Mouse (Mus musculus): ENCODE measurements at regions not wholly inside any gene's neighbourhood (a gene's known extent, or its start where the extent isn't known, plus 50 kb on each side); places are given as distances from the start of the nearest gene placed in this dataset.

GRCm38 (mm10) chr12:49084505-49084904 is 298.0 kb upstream of the Foxg1 start:
- DNase-seq, result no peak

GRCm38 (mm10) chr12:49086076-49086475 is 296.4 kb upstream of the Foxg1 start:
- no peak for DNase-seq

DNA sequence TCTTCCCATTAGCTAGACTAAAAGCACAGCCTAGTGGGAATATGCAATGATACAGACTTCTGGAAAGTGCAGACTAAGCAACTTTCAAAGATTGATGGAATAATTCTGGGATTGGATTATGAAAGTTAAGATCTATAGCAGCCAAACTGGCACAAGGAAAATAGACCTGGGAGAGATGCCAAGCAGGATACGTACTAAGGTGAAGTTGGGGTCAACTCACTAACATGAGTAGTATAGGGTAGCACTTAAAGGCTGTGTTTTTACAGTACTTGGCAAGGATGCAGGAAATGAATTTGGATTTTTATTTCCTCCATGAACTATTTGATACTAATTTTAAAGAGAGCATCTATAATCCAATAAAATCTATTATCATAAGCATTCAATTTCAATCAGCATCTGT is 292.3 kb upstream of the Foxg1 start:
- DNase-seq, result no peak

DNA sequence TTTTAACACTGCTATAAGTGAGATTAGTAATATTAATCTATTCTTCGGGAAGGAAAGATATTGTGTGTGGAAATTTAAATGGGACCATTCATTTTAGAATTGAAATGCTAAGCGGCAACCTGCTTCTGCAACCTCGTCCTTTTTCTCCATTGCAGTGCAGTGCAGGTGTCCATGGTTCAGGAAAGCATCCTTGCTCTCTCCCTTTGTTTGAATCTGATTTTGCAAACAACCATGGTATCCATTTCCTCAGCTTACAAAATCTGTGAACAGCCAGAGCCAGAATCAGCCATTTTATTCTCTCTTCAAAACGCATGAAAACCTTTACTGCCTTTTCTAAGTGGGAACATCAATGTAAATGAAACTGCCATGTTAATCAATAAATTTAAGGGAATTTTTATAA is 276.5 kb upstream of the Foxg1 start:
- DNase-seq, result no peak

DNA sequence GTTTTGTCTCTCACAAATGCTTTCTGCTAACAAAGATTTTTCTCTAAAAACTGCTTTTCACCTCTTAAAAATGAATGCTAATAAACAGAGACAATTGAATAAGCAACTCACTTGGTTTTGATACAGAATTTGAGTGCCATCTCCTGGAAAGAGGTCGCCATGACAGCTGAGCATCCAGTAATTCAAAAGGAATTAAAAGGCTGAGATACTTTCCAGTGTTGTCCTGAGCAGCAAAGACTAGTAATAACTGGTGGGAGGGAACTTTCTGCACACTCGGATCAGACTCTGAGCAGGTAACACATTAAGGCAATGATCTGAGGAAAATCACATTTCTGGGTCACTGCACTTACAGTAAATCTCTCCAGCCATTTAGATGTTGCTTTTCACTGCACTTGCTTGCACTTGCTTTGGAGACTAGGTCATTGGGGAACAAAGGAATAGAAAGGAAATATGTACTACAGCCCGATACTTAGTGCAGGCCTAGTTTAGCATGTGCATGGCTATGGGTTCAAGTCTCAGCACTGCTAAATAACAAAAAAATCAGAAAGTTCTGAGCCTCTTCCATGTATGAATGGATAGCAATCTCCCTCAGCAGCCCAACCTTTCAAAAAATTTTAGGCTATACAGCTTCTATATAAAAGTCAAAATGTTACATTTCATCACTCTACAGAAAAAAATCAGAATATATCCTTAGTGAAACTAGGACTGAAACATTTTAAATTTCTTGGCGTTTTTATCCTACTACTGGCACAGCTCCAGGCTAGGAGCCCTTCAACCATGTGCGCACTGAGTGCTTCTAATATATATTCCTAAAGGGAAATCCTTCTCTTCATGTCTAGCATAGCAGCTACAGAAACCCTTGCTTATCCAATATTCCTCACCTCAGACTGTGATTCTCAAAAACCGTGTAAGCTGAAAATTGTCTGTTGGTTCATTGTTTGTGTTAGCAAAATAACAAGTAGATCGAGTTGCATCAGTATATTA is 275.8 kb upstream of the Foxg1 start:
- DNase-seq, result peak; percentile 30

DNA sequence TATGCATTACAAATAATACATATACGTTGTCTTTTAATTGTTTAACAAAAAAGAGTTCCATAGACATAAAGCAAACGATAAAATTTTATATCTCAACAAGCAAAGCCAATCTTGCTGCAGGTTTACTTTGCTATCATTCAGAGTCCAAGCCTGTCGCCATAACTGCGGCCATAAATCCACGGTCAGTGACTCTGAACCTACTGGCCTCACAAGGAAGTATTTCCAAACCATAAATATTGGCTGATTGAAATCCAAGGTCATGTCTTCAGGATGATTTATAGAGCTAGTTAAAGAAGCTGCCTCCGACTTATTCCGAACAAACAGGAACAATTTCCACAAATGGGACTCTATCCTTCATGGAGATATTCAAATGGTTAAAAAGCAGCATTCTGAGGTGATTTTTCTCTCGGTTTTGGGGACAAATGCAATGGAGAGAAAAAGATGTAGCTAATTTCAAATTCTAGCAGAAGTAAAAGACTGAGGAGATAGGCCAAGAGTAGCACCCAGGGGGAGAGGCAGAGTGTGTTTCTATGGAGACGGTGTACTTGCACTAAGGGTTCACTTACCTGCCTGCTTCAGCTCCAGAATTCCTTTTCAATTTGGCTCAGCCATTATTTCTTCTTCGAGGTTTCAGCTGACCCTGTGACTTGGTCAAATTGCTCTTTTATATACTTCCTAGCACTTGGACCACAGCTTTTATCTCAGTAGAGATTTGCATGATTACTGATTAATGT is 274.9 kb upstream of the Foxg1 start:
- no peak for DNase-seq

DNA sequence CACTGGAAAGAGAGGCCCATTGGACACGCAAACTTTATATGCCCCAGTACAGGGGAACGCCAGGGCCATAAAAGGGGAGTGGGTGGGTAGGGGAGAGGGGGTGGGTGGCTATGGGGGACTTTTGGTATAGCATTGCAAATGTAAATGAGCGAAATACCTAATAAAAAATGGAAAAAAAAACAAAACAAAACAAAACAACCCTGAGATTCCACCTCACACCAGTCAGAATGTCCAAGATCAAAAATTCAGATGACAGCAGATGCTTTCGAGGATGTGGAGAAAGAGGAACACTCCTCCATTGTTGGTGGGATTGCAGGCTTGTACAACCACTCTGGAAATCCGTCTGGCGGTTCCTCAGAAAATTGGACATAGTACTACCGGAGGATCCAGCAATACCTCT is 251.4 kb upstream of the Foxg1 start:
- peak; percentile 34 for DNase-seq

GRCm38 (mm10) chr12:49170097-49170496 is 212.4 kb upstream of the Foxg1 start:
- peak; percentile 12 for DNase-seq

DNA sequence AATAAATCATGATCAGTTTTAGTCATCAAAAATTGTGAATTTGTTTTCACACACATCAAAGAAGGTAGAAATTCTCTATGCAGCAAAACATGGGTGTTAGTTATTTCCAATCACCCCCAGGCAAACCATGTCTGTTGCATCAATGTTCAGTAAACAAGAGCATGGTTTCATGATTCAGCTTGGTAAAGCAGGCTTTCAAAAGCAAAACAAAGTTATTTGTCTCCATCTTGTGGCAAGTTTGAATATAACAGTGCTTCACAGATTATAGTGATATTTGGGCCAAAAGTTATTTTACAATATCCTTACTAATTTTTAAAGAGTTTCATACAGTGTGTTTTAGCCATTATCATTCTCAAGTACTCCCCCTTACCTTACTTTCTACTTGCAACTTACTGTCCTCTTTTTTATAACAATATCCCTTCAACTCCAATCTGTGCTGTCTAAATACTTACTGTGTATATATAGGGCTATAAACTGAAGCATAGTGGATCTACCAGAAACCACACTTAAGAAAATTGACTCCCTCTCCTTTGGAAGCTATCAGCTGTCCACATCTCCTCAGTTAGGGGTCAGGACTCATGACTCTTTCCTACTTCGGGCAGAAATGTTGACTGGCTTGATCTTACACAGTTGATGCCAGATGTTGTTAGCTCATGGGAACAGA is 211.3 kb upstream of the Foxg1 start:
- DNase-seq, result no peak

- no peak for DNase-seq
Measured at GRCm38 (mm10) chr12:49191348-49191747, 191.1 kb upstream of the Foxg1 start.

DNA sequence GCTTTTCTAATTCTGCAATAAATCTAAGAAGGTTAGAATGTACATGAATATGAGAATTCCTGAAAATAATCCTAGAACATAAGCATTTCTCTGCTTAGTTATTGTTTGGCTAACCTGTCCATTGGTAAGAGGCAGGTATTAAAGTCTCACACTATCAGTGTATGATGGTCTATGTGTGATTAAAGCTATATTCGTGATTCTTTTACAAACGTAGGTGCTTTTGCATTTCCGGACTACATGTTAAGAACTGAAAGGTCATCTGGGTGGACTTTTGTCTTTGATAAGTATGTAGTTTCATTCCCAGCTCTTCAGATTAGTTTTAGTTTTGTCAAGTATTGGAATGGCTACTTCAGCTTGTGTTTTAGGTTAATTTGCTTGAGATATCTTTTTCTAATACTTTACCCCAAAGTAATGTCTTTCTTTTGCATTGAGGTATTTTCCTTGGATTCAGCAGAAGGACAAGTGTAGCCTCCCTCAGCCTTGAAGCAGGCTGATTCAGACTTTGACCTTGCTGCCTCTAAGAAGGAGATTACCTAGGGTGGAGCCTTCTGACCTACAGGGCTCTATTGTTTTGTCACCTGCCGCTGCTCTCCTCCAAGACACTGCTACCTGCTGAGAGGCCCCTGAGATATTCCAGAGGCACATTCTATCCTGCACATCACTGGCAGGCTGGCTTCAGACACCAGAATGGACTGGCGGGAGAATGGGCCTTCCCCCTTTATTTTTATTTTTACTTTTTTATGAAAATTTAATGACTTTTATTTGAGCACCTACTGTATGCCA is 148.7 kb upstream of the Foxg1 start:
- no peak for DNase-seq
